Mouse (Mus musculus) urinary bladder, adult 18-20 months (tissue): ENCODE data around the gene Cnfn.
"Not testable (repeated sequence)": the region's sequence is repeated elsewhere in the genome, so short reads cannot be mapped to it uniquely, and the experiment has no call there.

Experiments used
- DNase-seq, 2 experiments: peaks; one replicate each; pipeline ENCODE4 v3.0.0; 2022; ENCODE audit warnings: low spot score in 2 of 2, mixed read lengths in 2 of 2

Cnfn gene

DNA sequence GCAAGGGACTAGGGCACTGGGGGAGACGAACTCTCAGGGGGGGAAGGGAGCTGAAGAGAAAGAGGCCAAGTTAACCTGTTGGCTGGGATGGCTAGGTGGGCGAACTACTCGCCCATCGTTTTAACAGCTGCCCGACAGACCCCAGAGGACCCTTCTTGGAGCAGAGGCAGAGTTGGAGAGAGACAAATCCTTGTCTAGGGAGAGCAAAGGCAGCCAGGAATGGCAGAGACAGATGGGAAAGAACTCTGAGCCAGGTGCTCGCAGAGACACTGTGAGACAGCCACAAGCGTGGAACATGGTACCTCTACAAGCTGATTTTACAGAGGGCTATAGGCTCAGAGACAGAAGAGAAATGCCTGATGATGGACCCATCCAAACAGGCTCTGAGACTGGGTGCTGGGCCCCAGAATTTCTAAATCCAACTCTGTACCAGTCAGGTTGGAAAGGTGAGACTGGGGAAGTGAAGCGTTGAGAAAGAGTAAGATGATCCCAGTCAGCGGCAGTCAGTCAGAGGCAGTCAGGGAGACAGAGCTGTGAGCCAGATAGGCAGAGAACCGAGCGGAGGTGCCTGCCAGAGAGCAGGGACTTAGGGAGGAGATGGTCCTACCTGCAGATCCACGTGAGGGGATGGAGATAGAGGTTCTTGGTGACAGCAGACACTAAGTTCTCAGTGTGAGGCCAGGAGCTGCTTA lies at the start of gene Cnfn:
Cnfn (minus strand) TSS at position 667 of the 692 bp plus-strand sequence.
- DNase-seq, result no peak

DNA sequence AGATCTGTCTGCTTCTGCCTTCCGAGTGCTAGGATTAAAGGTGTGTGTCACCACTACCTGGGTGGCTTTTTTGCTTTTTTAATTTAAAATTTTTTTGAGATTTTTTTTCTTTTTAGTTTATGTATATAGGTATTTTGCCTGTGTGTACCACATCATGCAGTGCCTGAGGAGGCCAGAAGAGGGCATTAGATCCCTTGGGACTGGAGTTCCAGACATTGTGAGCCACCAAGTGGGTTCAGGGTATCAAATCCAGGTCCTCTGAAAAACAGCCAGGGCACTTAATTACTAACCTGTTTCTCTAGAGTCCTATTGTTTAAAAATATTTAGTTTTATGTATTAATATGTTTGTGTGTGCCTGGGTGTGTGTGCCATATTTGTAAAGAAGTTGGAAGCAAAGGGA lies 48.1 kb upstream of the Cnfn start:
- DNase-seq, result no peak

DNA sequence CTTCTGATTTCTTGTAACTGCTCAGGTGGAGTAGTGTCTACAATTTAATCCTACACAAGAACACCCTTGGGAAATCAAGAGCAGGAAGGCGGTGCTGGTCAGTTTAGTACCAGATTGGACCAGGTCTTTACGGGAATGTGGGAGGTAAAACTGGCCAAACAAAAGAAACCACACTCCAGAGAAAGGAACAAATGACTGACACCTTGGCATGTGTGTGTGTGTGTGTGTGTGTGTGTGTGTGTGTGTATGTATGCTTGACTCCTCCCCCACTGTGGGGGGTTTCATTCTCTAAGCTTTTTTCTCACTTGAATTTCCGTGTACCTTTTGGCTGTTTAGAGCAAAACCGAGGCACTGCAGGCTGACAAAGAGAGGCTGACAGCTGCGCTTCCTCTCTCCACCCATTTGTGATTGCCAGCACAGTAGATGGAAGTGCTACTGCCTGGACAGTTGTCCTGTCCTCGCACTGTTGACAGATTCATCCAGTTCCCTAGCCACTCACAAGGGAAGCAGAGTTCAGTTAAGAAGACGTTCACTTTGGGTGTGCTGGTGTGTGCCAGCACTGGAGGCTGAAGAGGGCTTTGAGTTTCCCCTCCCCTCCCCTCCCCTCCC lies 43.4 kb upstream of the Cnfn start, which contains the start of gene Cxcl17:
Cxcl17 (minus strand) TSS at position 54 of the 609 bp plus-strand sequence.
- DNase-seq, result no peak

DNA sequence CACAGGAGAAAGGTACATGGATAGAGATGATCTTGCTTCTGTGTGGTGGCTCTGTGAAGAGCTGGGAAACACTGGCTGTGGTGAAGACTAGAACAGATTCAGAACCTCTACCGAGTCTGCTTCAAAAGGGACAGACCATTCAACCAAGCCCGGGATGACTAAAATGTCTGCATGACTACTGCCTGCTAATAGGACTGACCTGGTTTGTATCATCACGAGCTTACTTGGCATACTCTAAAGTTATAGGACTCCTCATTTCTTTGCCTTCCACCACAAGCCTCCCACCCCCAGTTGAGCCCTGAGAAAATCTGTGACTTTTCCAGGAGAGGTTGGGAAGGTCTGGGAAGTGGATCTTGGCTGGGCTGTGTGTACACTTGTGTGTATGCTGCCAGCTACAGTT lies 42.3 kb upstream of the Cnfn start:
- DNase-seq, result no peak

DNA sequence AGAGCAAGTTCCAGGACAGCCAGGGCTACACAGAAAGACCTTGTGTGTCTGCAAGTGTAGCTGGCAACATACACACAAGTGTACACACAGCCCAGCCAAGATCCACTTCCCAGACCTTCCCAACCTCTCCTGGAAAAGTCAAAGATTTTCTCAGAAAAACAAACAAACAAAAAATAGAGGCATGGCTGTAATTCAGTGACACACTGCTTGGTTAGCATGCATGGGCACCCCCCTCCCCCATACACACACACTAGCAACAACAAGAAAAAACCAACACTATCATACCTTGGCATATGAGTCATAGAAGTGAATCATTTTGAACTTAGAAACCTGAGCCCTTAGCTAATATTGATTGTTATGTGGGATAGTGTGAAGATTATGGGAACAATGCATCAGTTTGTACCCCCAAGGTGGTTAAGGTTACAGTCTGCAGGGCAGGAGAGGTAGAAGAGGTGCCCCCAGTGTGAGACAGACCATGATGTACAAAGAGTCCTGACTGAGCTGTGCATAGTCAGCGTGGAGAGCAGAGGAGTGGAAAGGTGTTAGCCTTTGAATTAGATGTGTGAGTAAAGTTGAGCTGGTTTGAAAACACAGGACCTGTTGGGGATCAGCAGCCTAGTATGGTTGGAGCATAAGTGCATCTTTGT lies 41.6 kb upstream of the Cnfn start:
- DNase-seq, result no peak

DNA sequence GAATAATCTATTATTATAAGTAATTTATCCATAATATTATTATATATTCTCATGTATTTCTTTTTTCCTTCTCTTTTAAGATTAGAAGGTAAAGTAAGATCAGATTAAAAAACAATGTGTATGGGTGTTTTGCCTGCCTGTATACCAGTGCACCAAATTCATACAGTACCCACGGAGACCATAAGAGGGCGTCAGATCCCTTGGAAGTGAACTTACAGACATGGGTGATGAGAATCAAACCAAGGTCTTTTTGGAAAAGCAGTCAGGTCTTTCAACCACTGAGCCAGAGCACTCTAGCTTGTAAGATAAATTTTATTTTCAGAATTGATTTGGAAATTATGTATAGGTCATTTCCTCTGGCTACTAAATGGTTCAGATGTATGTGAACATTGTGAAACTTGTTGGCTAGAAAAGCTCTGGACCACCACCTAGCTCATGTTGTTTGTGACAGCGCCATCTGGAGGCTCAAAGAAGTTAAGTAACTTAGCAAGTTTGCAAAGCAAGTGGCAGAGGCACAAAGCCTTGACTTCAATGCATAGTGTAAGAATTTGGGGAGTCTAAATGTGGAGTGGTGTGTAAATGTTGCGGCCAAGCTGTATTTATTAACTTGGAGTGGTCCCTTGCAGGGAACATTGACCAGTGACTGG lies 39.7 kb upstream of the Cnfn start:
- no peak for DNase-seq

DNA sequence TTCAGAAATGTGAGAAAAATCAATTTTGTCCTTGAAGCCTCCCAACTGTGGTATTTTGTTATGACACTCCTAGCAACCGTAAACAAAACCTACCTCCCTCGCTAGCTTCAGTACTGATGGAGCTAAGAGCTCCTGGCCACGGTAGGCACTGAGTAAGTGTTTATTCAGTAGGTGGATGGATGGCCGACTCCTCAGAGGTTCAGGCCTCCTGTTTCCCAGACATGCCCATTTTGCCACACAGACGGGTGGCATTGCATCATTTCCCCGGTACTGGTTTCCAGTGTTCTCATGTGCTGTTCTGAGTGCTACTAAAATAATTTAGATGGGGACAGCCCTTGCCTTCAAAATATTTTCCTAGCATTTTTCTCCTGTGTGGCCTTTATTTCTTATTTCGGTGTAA lies 36.9 kb upstream of the Cnfn start:
- DNase-seq, result no peak

DNA sequence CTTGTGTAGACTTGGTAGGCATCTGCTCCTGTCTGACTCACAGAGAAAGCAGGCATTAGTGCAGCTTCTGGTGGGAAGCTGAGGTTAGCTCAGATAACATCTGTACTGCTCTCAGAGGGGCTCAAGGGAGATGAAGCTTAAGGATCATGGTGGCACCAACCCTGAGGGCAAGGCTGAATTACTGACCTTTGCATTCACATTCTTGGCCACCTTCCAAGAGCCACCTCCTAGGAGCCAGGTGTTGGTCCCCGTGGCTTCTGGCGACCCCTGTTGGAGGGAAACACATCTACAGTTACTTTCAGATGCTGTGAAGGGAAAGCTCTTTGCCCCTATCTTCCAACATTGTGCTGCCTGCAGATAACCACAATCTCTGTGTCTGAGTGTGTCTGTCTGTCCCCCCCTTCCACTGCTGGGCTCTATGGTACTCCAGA lies 33.2 kb upstream of the Cnfn start:
- DNase-seq, result no peak

DNA sequence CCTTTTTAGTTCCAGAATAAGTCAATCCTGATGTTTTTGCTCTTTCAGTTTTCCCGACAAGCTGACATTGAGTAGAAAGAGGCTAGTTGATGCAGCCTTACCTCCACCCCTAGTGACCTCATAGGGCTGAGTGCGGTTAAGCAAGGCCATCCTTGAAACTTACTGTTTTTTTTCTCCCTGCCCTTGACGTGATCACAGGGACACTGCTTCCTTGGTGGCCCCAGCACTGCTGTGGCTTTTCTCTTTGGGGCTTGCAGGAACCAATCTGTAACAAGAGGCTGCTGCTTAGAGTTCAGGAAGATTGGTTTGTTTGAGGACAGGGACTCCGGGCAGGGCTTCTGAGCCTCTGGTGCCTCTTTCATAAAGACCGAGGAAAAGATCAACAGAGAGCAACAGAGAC lies 32.5 kb upstream of the Cnfn start:
- no peak for DNase-seq

DNA sequence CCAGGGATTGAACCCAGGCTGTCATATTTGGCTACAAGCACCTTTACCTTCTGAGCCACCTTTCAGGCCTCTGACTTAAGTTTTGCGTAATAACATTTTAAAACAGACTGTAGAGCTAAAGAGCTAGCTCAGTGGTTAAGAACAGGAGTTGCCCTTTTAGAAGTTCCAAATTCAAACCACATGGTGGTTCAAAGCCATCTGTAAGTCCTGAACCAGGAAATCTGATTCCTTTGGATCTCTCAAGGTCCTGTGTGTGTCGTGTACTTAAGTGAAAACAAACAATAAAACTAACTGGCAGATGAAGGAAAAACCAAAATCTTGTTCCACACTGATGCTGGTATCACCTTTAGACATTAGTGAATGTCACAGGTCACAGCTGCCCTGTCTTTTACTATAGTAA lies 32.0 kb upstream of the Cnfn start:
- DNase-seq, result no peak

DNA sequence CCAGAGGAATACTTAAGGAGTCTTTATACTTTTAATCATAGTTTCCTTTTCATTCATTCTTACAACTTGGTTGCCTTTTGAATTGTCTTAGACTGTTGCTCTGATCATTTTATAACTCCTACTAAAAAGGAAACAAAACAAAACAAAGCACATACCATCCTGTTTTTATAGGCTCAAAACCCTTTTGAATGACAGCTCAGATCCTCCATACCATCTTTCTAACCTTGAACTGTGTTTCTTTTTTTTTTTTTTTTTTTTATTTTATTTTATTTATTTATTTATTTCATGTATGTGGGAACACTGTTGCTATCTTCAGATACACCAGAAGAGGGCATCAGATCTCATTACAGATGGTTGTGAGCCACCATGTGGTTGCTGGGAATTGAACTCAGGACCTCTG lies 29.5 kb upstream of the Cnfn start:
- DNase-seq, result not testable (repeated sequence)

DNA sequence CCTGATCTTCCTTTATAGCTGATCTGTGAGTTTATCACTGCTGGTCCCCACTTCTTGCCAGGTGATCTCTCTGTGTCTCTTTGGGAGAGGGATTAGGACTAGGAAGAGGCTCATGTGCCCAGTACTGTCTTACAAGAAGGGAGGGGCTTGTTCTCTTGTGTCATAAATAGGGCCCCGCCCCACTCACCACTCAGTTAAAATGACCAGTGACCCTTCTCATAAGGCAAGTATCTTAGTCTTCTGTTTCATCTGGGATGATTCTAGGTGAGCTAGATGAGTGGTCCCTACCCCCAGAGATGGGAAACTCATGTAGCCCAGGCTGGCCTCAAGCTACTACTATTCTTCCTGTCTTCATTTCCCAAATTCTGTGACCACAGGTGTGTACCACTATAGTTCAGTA lies 29.1 kb upstream of the Cnfn start, which contains the start of gene Lipe:
Lipe (minus strand) TSS at position 101 of the 400 bp plus-strand sequence.
- no peak for DNase-seq

DNA sequence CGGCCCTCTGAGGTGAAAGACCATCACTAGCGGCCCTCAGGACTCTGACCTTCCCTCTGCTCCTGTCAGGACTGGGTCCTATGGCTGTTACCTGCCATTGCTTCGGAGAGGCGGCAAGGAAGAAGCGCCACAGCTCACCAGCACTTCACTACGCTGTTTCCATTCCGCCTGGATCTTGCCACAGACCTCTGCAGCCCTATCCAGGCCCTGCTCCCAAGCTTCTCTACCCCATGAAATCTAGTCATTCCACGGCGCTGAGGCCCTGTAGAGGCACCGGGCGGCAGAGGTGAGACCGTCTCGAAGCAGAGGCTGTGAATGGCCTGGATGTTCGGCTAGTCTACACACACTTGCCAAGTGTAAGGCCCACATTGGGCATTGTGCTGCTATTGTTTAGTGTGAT lies 27.1 kb upstream of the Cnfn start:
- DNase-seq, result no peak

DNA sequence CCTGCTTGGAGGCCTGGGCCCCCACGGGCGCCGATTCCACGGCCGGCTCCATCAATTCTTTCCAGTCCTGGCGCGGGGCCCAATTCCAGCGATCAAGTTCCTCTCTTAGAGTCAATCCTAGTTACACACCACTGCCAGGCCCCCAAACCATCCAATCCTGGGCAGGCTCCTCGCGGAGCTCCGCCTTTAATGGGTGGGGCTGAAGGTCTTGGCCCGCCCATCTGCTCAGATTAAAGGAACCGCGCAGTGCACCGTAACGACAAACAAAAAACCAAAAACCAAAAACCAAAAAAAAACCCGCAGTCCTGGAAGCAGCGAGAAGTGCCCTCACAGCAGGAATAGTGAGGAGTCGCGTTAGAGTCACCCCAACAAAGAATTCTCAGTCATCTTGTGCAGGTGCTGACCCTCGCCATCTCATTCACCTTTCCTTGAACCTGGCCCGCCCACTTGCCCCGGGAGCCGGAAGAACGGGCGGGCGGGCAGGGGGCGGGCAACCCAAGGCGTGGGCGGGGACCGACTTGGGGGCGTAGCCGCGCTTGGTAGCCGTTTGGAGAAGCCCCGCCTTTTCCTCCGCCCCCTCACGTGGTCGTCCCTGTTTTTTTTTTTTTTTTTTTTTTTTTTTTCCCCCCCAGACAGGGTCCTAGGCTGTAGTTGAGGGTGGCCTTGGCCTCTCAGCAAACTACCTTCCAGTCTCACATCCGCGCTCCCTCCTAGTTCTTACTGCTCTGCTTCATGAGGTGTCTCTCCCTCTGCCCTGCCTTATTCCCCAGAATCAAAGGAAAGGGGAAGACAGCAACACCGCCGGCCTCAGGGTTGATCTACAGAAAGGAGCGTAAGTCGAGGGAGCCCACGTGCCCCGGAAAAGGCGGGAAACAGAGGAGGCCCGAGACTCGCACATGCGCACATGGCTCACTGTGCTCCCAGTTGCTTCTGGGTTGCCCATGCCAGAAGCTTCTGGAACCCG lies 26.3 kb upstream of the Cnfn start:
- DNase-seq, result peak; percentile 90 to 91

DNA sequence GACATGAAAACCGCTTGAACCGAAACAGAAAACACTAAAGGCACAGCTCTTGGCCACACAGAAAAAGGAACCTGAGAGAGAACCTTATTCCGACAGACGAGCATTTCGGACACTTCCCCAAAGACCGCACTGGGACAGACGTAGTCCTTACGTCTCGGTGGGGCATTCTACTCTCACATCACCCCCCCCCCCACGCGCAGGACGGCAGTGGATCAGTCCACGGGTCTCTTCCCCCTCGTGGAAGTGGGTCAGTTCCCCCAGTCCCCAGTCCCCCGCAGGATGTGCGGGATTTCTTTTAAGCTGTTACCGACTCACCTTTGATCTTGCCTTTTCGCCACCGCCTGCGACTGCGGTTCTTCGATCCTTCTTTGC lies 25.6 kb upstream of the Cnfn start:
- DNase-seq, result no peak

DNA sequence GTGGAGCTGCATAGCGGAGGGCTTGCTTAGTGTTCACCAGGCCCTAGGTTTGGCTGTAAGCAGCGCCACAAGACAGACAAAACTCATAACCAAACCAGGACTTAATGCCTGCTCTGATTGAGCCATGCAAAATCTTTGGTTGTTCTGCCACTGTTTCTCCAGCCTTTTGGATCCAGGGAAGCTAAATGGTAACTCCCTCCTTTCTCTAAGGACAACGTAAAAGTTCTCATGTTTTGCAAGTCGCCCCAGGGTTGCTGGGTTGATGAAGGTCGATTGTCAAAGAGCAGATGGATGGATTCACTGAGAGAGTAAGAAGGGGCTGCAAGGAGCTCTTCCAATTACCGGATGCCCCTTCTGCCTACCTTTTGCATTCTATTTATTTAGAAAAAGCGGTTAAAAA lies 25.2 kb upstream of the Cnfn start:
- DNase-seq, result no peak

DNA sequence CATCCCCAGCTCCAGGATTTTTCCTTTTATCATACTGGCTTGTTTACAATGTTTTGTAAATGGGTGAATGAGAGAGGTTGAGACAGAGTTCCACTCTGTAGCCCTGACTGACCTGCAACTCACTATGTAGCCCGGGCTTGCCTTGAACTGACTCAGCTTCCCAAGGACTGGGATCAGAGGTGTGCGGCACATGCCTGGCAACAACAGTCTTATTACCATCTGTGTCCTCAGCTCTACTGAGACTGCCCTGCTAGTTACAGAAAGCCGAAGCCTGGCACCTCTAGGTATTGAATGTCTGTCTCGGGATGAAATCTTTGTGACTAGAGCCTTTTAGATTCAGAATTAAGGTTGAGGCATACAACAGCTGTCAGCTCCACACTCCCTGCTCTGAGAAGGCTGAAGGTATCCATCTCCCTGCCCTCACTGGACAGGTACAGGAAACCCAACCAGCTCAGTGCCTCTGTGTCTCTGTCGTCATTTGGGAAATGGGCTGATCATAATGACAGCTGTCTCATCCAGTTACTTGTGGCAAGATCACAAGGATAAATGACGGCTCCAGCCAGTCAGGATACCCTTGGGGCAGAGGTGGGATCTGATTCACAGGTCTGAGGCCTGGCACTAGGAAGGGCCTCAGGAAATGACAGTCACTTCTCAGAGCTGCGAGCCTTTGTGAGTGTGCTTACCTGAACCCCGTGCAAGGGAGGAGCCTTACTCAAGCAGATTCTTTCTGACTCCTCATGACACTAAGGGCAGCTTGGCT lies 24.1 kb upstream of the Cnfn start:
- no peak for DNase-seq

DNA sequence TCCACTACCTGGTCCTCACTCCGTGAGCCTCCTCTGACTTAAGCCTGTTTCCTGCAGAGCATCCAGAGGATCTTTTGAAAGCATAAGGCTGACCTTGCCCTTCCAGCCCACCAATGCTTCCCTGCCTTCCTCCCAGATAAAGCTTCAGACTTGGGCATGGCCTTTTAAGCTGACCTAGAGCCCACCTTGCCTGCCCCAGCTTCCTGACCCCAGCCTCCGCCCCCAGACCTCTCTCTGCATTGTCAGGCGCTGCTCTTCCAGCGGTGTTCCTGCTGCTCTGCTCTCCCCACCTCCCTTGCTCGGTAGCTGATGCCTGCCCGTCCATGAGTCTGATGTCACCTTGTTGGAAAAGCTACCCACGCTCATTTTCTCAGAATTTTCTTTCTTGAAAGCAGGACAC lies 23.3 kb upstream of the Cnfn start:
- DNase-seq, result no peak

DNA sequence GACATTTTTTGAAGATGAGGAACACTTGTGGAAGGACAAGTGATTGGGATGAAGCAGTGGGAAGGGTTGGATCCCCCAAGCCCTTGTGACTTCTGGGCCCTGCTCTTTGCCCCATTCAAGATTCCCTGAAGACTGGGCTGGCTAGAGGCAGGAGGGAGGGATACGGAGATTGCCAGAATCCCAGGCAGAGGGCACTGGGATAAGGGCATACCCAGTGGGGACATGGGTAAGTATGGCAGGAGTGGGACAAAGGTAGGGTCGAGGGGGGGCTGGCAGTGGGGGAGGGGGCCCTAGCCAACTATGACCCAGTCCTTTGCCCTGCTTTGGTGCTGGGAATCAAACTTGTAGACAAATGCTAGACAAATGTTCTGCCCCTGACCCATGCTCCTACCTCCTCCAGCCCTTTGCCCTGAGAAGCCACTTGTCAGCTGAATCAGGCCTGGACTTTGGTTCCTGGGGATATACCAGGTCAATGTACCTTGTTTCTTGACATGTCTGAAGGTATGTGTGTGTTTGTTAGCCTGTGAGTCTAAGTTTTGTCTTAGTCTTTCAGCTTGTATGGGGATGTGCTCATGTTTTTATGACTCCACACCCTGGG lies 22.4 kb upstream of the Cnfn start:
- DNase-seq, result no peak

DNA sequence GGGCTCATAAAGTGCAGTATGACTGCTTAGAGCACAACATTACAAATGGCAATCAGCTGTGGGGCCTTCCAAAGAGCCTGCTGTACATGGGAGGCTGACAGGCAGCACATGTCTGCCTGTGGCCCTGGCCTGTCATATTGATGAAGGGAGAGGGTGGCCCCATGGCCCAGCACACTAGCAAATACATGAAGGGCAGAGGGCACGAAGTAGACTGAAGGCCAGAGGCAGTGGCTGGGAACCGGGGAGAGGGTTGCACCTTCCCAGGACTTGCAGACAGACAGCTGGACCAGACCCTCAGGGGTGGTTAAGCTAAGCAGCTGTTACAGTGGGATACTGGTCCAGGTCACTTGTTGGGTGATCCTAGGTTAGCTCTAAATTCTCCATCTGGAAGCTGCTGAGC lies 21.5 kb upstream of the Cnfn start:
- DNase-seq, result no peak
